Mouse (Mus musculus): ENCODE measurements around the gene B4galt5. TPM values are rescaled to one million over a fixed set of nuclear protein-coding genes. Genes with fewer than 3 reads are reported as not detected.

Gene B4galt5
- total and polyA plus RNA-seq, 2 experiments from 2014 or later, result 27.4 to 60.7 TPM

DNA sequence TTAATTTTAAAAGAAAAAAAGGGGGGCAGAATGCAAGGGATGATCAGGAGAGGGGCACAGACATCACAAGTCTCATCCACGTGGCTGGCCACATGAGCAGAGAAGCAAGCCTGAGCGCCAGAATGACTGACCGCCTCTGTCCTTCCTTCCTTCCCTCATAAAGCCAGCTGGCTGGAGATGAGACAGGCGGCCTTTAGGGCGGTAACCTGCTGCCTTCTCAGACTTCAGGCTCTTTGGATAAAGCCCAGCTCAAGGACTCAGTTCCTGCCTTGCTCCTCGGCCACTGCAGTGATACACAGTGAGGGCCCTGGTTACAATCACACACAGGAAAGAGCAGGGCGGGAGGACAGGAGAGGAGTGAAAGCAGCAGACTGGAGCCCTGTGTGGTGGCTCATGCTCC is 94.8 kb downstream of the B4galt5 start:
- no peak for DNase-seq
- Histone ChIP-seq H3K9me3 (ENCODE audit: low read length) (no peaks in the 10 kb centered on the region), H3K9ac (no peak overlapping the region), H3K4me1 (ENCODE audit: insufficient read depth) (no peaks in the 10 kb centered on the region), H3K27me3 (ENCODE audit: insufficient read depth, low read length) (no peaks in the 10 kb centered on the region), H3K36me3 (ENCODE audit: insufficient read depth) (no peaks in the 10 kb centered on the region), H3K4me2 (ENCODE audit: low read depth) (no peak overlapping the region), H3K27ac (ENCODE audit: low read depth, low read length) (no peak overlapping the region), H3K4me3 (ENCODE audit: low read depth, low read length) (no peak overlapping the region)
- ATAC-seq, result no peak
- TF ChIP-seq CTCF (IDR thresholded peaks at IDR 0.05; ENCODE audit: low read depth), result no peak
- WGBS, result 72% methylated on average over 7 of the region's 7 CpGs

DNA sequence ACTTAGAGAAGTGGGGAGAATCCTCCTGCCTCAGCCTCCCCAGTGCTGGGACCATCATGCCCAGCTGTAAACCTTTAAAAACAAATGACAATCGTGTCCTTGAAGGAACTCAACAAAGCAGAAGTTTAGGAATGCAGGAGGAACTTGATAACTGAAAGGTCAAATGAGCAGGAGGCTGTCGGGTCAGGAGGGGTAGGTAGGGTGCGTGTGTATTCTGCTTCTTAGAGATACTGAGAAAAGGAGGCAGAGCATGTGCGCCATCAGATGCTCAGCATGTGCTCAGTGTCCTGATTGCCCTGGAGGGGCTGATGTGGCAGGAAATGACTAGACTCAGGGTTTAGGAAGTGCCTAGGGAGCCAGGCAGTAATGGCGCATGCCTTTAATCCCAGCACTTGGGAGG is 95.5 kb downstream of the B4galt5 start:
- Histone ChIP-seq H3K27ac (ENCODE audit: low read depth, low read length) (no peak overlapping the region), H3K4me3 (ENCODE audit: low read depth, low read length) (no peak overlapping the region), H3K4me1 (ENCODE audit: insufficient read depth) (no peaks in the 10 kb centered on the region), H3K4me2 (ENCODE audit: low read depth) (no peak overlapping the region), H3K27me3 (ENCODE audit: insufficient read depth, low read length) (no peaks in the 10 kb centered on the region), H3K9me3 (ENCODE audit: low read length) (no peaks in the 10 kb centered on the region), H3K9ac (no peak overlapping the region), H3K36me3 (ENCODE audit: insufficient read depth) (no peaks in the 10 kb centered on the region)
- DNase-seq (no peak), ATAC-seq (no peak)
- TF ChIP-seq CTCF (IDR thresholded peaks at IDR 0.05; ENCODE audit: low read depth), result no peak
- 90% methylated on average over 5 of the region's 5 CpGs for WGBS

DNA sequence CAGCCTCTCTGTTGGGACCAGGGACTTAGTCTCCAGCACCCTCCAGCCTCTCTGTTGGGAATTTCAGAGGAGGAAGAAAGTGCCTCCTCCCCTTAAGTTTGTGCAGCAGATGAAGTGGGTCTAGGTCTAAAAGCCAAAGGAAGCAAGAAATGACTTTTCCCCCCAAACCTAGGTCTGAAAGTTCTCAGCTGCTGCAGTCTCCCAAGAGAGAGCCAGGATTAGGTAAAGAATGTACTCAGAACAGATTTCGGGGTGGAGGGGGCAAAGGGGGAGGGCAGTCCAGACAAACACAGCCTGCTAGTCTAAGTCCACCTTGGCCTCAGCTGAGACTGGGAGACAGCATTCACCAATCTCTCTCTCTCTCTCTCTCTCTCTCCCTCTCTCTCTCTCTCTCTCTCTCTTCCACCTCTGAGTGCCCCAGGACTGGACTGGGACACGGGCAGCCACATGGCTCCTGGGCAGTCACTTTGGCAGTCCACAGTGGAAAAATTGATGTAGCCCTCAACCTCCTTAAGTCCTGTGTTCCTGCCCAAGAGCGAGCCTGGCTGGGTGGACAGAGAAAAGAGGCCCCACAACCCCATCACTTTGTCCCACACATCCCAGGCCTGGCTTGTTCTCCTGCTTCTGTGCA is 96.8 kb downstream of the B4galt5 start:
- H3K27ac ChIP-seq (ENCODE audit: low read depth, low read length), result no peak overlapping the region
- no peaks in the 10 kb centered on the region for H3K36me3 ChIP-seq (ENCODE audit: insufficient read depth)
- DNase-seq (no peak), ATAC-seq (no peak)
- H3K4me3 ChIP-seq (ENCODE audit: low read depth, low read length), result no peak overlapping the region
- H3K27me3 ChIP-seq (ENCODE audit: insufficient read depth, low read length), result no peaks in the 10 kb centered on the region
- 43% methylated on average over 3 of the region's 3 CpGs for WGBS
- H3K9me3 ChIP-seq (ENCODE audit: low read length), result no peaks in the 10 kb centered on the region
- no peaks in the 10 kb centered on the region for H3K4me1 ChIP-seq (ENCODE audit: insufficient read depth)
- no peak overlapping the region for H3K9ac ChIP-seq
- TF ChIP-seq CTCF (IDR thresholded peaks at IDR 0.05; ENCODE audit: low read depth), result no peak
- H3K4me2 ChIP-seq (ENCODE audit: low read depth), result no peak overlapping the region

DNA sequence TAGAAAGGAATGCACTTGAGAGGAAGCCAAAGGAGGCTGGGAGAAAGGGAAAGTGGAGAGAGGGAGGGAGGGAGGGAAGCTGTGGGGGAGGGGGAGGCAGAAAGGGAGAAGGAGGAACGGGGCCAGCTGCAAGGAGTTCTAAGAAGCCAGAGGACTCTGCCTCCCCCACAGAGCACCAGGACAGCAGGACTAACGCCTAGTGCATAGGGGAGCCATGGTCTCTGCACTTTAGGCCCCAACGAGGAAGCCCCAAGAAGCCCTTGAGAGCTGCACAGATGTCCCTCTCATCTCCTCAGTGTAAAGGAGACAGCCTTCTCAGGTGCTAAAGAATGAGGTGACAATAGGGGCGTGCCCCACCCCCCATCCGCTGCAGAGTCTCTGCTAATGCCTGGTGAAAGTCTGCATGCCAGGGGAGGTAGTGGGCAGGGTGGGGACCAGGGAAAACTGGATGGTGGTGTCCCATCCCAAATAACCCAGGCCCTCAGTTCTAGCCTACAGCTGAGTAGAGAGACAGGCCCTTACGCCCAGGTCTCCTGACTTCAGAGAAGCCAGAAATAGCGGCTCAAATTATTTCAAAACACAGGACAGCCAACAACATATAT is 98.1 kb downstream of the B4galt5 start:
- H3K36me3 ChIP-seq (ENCODE audit: insufficient read depth), result no peaks in the 10 kb centered on the region
- H3K9me3 ChIP-seq (ENCODE audit: low read length), result no peaks in the 10 kb centered on the region
- no peak overlapping the region for H3K4me2 ChIP-seq (ENCODE audit: low read depth)
- DNase-seq (no peak), ATAC-seq (no peak; the same call in 1 of the 2 replicates)
- H3K27ac ChIP-seq (ENCODE audit: low read depth, low read length), result no peak overlapping the region
- H3K9ac ChIP-seq, result no peak overlapping the region
- no peak overlapping the region for H3K4me3 ChIP-seq (ENCODE audit: low read depth, low read length)
- 24% methylated on average over 7 of the region's 7 CpGs for WGBS
- no peak for TF ChIP-seq CTCF (IDR thresholded peaks at IDR 0.05; ENCODE audit: low read depth)
- H3K27me3 ChIP-seq (ENCODE audit: insufficient read depth, low read length), result no peaks in the 10 kb centered on the region
- H3K4me1 ChIP-seq (ENCODE audit: insufficient read depth), result no peaks in the 10 kb centered on the region

DNA sequence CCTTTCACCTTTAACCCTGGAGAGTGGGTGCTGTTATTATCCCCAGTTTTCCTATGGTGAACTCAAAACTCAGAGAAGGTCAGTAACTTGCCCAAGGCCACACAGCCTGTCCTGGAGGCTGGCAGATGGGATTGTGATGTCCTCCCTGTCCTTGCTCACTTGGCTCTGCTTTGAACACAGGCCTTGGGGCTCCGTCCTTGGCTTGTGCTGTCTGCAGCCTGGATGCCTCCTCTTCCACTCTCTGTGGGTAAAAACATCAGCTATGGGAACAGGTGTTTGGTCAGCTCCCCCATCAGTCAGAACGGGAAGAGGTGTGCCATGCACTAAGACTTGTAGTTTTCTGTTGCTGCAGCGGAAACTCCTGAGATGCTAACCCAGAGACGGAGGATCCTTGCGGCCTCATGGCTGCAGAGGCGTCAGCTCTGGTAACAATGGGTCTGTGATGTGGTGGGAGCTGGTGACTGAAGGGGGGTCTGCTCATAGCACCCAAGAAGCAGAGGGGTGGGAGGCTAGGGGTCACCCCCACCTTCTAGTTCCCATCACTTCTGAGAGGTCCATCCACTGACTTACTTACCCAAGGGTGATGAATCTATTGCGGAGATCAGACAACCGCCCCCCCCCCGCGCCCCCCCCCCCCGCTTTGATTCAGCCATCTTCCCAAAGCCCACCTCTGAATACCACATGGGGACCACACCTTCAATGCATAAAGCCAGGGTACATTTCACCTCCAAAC is 98.8 kb downstream of the B4galt5 start:
- 39% methylated on average over 11 of the region's 11 CpGs for WGBS
- no peaks in the 10 kb centered on the region for H3K9me3 ChIP-seq (ENCODE audit: low read length)
- H3K9ac ChIP-seq, result no peak overlapping the region
- H3K27me3 ChIP-seq (ENCODE audit: insufficient read depth, low read length), result no peaks in the 10 kb centered on the region
- no peak for DNase-seq
- H3K36me3 ChIP-seq (ENCODE audit: insufficient read depth), result no peaks in the 10 kb centered on the region
- no peak for ATAC-seq
- no peak overlapping the region for H3K4me3 ChIP-seq (ENCODE audit: low read depth, low read length)
- no peaks in the 10 kb centered on the region for H3K4me1 ChIP-seq (ENCODE audit: insufficient read depth)
- no peak overlapping the region for H3K4me2 ChIP-seq (ENCODE audit: low read depth)
- TF ChIP-seq CTCF (IDR thresholded peaks at IDR 0.05; ENCODE audit: low read depth), result no peak
- H3K27ac ChIP-seq (ENCODE audit: low read depth, low read length), result no peak overlapping the region

DNA sequence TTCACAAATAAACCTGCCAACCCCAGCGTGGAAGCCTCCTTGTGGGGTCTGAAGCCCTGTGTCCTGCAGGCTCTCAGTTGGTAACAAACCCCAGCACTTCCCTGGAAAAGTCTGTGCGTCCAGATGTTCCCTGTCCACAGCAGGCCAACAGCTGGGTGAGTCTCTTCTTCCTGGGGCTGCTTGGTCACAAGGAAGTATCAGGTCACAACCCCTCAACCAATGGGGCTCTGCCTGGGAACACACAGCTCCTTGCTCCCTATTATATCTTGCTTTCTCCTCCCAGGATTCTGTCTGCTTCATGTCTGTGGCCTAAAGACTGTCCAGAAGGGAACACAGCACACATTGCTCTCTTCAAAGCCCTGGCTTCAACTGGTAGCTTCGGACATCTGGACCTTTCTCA is 99.4 kb downstream of the B4galt5 start:
- H3K4me2 ChIP-seq (ENCODE audit: low read depth), result no peak overlapping the region
- DNase-seq, result no peak
- no peaks in the 10 kb centered on the region for H3K4me1 ChIP-seq (ENCODE audit: insufficient read depth)
- WGBS, result 78% methylated on average over 3 of the region's 3 CpGs
- no peak for TF ChIP-seq CTCF (IDR thresholded peaks at IDR 0.05; ENCODE audit: low read depth)
- no peak for ATAC-seq
- H3K9ac ChIP-seq, result no peak overlapping the region
- no peaks in the 10 kb centered on the region for H3K36me3 ChIP-seq (ENCODE audit: insufficient read depth)
- no peak overlapping the region for H3K27ac ChIP-seq (ENCODE audit: low read depth, low read length)
- no peaks in the 10 kb centered on the region for H3K27me3 ChIP-seq (ENCODE audit: insufficient read depth, low read length)
- no peaks in the 10 kb centered on the region for H3K9me3 ChIP-seq (ENCODE audit: low read length)
- no peak overlapping the region for H3K4me3 ChIP-seq (ENCODE audit: low read depth, low read length)

Other genes with a start within 250 kb of the B4galt5 start
- 15.5 and 21.8 TPM in 2 replicates for gene Kcnb1, start 159.0 kb downstream of the B4galt5 start, total RNA-seq (2014; rRNA removed)
- 2.9 and 4.1 TPM in 2 replicates for gene Kcnb1, start 159.0 kb downstream of the B4galt5 start, polyA plus RNA-seq (2015; fragmentation: Nextera tagmentation; extraction: Ambion mirVana)
- gene Ptgis, start 108.6 kb downstream of the B4galt5 start, total RNA-seq (2014; rRNA removed), result 2.5 and 4.0 TPM in 2 replicates
- 2.5 and 2.8 TPM in 2 replicates for gene Ptgis, start 108.6 kb downstream of the B4galt5 start, polyA plus RNA-seq (2015; fragmentation: Nextera tagmentation; extraction: Ambion mirVana)
- gene Slc9a8, start 72.5 kb upstream of the B4galt5 start, total RNA-seq (2014; rRNA removed), result 23.5 and 38.4 TPM in 2 replicates
- gene Slc9a8, start 72.5 kb upstream of the B4galt5 start, polyA plus RNA-seq (2015; fragmentation: Nextera tagmentation; extraction: Ambion mirVana), result 10.9 and 18.0 TPM in 2 replicates
- 66.1 and 79.5 TPM in 2 replicates for gene Rnf114, start 143.5 kb upstream of the B4galt5 start, total RNA-seq (2014; rRNA removed)
- 84.5 and 88.6 TPM in 2 replicates for gene Rnf114, start 143.5 kb upstream of the B4galt5 start, polyA plus RNA-seq (2015; fragmentation: Nextera tagmentation; extraction: Ambion mirVana)
- 26.9 and 28.9 TPM in 2 replicates for gene Spata2, start 143.7 kb upstream of the B4galt5 start, total RNA-seq (2014; rRNA removed)
- gene Spata2, start 143.7 kb upstream of the B4galt5 start, polyA plus RNA-seq (2015; fragmentation: Nextera tagmentation; extraction: Ambion mirVana), result 31.8 and 36.6 TPM in 2 replicates
- gene Snai1, start 189.0 kb upstream of the B4galt5 start, total RNA-seq (2014; rRNA removed), result 1.3 and 1.4 TPM in 2 replicates
- gene Snai1, start 189.0 kb upstream of the B4galt5 start, polyA plus RNA-seq (2015; fragmentation: Nextera tagmentation; extraction: Ambion mirVana), result 3.3 and 4.4 TPM in 2 replicates